ENCODE assay signal across 11 mouse cellular contexts in the genomic region with DNA sequence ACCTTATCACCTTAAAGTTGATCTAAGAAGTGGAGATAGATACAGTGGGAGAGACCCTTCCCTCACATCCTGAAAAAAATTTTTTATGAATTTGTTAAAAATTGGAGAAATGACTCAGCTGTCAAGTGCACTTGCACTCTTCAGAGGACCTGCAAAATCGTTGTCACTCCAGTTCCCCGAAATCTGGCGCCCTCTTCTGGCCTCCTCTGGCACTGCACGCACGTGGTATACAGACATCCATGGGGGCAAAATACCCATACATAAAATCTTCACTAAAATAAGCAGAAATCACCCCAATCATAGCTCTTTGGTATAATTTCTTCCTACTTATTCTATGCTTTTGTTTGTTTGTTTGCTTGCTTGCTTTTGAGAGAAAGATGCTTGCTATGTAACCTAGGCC. TPM values are rescaled to one million over a fixed set of nuclear protein-coding genes. Genes with fewer than 3 reads are reported as not detected.
DNase-seq lines count a peak whose midpoint lies in the region; ATAC-seq and TF ChIP-seq lines count a peak whose summit lies in the region.
"Had no signal": no experiment of that assay in that cellular context is flagged by ENCODE, and none has a peak within 500 bp of the region (broad histone marks: within the 10 kb centered on the region; RNA-seq: fewer than 3 reads in every experiment).

No protein-coding gene starts in this region.

- H3K4me3 ChIP-seq in MEL (ENCODE audit: control insufficient read depth in 1 of 2, insufficient read depth in 1 of 2, low read depth in 2 of 2, low read length in 2 of 2): no peak overlapping the region
- H3K4me3 ChIP-seq: forebrain, embryonic 13.5 days; liver, embryonic 15.5 days had no signal

- H3K4me1 ChIP-seq in MEL (ENCODE audit: control insufficient read depth in 1 of 2, insufficient read depth in 2 of 2, low read length in 2 of 2): peaks cover 5 to 28% of the 10 kb centered on the region in 2 experiments
- H3K4me1 ChIP-seq: forebrain, embryonic 13.5 days had no signal

- H3K79me2 ChIP-seq in MEL (ENCODE audit: control insufficient read depth, insufficient read depth, low read length, poor library complexity): no peaks in the 10 kb centered on the region

- H3K27me3 ChIP-seq in MEL (ENCODE audit: control insufficient read depth in 1 of 2, insufficient read depth in 2 of 2, low read length in 2 of 2): no peaks in the 10 kb centered on the region
- H3K27me3 ChIP-seq: forebrain, embryonic 13.5 days; liver, embryonic 15.5 days had no signal

- no peak overlapping the region for H3K9ac ChIP-seq in MEL (ENCODE audit: control insufficient read depth, low read depth, low read length, poor library complexity, severe bottlenecking)
- H3K9ac ChIP-seq: forebrain, embryonic 13.5 days; liver, embryonic 15.5 days had no signal

- peak; percentile 47 for TF ChIP-seq RAD21 in MEL (IDR thresholded peaks at IDR 0.05; ENCODE audit: low read depth, low read length)

- peak; percentile 35 for DNase-seq in kidney, postnatal 10 days
- DNase-seq in kidney, adult 8-10 months: no peak
- DNase-seq in B cell, adult 2 months: peak; percentile 73 to 76
- DNase-seq in MEL (ENCODE audit: low read depth, low spot score): peak; percentile 53
- DNase-seq in layer of hippocampus, adult 8-10 months (ENCODE audit: low spot score in 2 of 2): no peak
- no peak for DNase-seq in heart, adult 8-10 months (ENCODE audit: low spot score)
- no peak for DNase-seq in kidney, adult 18-20 months

- H3K9me3 ChIP-seq in MEL (replicated peaks; ENCODE audit: insufficient read depth, low read length): no peaks in the 10 kb centered on the region
- H3K9me3 ChIP-seq: forebrain, embryonic 13.5 days; liver, embryonic 15.5 days had no signal

- peak; percentile 56 for ATAC-seq in megakaryocyte progenitor cell, adult 5-6 weeks (replicated peaks; ENCODE audit: poor library complexity)
- ATAC-seq: forebrain, embryonic 13.5 days; inflammation-experienced regulatory T-cells, adult 6 months had no signal

- no peak overlapping the region for H3K27ac ChIP-seq in MEL (ENCODE audit: control insufficient read depth, low read depth, low read length)
- H3K27ac ChIP-seq: forebrain, embryonic 13.5 days; liver, embryonic 15.5 days had no signal

- TF ChIP-seq EP300 in MEL (IDR thresholded peaks at IDR 0.05; ENCODE audit: low read depth in 1 of 2, low read length in 2 of 2): no peak

- TF ChIP-seq POLR2A in MEL (IDR thresholded peaks at IDR 0.05; ENCODE audit: control insufficient read depth in 1 of 2, insufficient read depth in 1 of 2, low read depth in 1 of 2, low read length in 2 of 2, poor library complexity in 1 of 2): no peak

- TF ChIP-seq CTCF in MEL (IDR thresholded peaks at IDR 0.05 in 2 of 3, conservative IDR thresholded peaks at IDR 0.05 in 1 of 3; ENCODE audit: control insufficient read depth in 1 of 3, insufficient read depth in 1 of 3, low read depth in 2 of 3, low read length in 3 of 3, poor library complexity in 1 of 3, severe bottlenecking in 1 of 3): peak; percentile 68 to 76 (median 72)

- peaks cover 0 to 28% of the 10 kb centered on the region in 2 experiments; a peak in 2 of 4 replicates for H3K36me3 ChIP-seq in MEL (ENCODE audit: control insufficient read depth in 1 of 2, insufficient read depth in 2 of 2, low read length in 2 of 2)
- H3K36me3 ChIP-seq: liver, embryonic 15.5 days had no signal

TF ChIP-seq in MEL, 35 proteins besides CTCF, POLR2A, EP300 and RAD21:
- TF ChIP-seq ZMIZ1 (IDR thresholded peaks at IDR 0.05; ENCODE audit: low read depth, low read length) (no peak), SMC3 (IDR thresholded peaks at IDR 0.05; ENCODE audit: low read depth, low read length) (peak; percentile 47; the same call in 1 of the 2 replicates), MYC (IDR thresholded peaks at IDR 0.05; ENCODE audit: low read depth, low read length) (peak; percentile 52; the same call in 1 of the 2 replicates), USF1 (IDR thresholded peaks at IDR 0.05; ENCODE audit: low read depth, low read length) (peak; percentile 65)

RNA-seq across cellular contexts. Expression of a gene that starts 20.1 kb away (rescaled TPM):
- 18.8 and 18.9 TPM in 2 replicates for total RNA-seq in MEL (2012; rRNA removed)
- 10 to 100 TPM; 29.9 to 42.9 TPM for polyA plus RNA-seq in MEL (2012; ENCODE audit: insufficient read depth in 1 of 2, insufficient read length in 2 of 2, low read depth in 1 of 2, low replicate concordance in 2 of 2, missing spikeins in 1 of 2)
- 43.2 and 48.5 TPM in 2 replicates for total RNA-seq in megakaryocyte progenitor cell, adult 5-6 weeks (2015)
- total RNA-seq in megakaryocyte progenitor cell, adult 5-6 weeks (2017): 48.0 and 58.0 TPM in 2 replicates
- 10 to 100 TPM; 23.7 to 26.8 (median 25.7) TPM for total RNA-seq in layer of hippocampus, adult 8-10 months (2022)
- 100 to 1,000 TPM; 140 to 190 (median 176) TPM for total RNA-seq in heart, adult 8-10 months (2022)

RNA-seq across cellular contexts. Expression of a gene that starts 25.7 kb away (rescaled TPM):
- total RNA-seq in MEL (2012; rRNA removed): 44.8 and 57.4 TPM in 2 replicates
- polyA plus RNA-seq in MEL (2012; ENCODE audit: insufficient read depth in 1 of 2, insufficient read length in 2 of 2, low read depth in 1 of 2, low replicate concordance in 2 of 2, missing spikeins in 1 of 2): 10 to 100 TPM in 1 of 2 experiments, not detected in 1; 61.1 TPM
- 23.4 and 23.5 TPM in 2 replicates for total RNA-seq in megakaryocyte progenitor cell, adult 5-6 weeks (2015)
- 33.4 and 42.2 TPM in 2 replicates for total RNA-seq in megakaryocyte progenitor cell, adult 5-6 weeks (2017)
- total RNA-seq in layer of hippocampus, adult 8-10 months (2022): 1 to 10 TPM; 1.1 to 5.9 (median 4.1) TPM
- total RNA-seq in heart, adult 8-10 months (2022): 10 to 100 TPM; 13.2 to 14.5 (median 13.5) TPM

Comparison
In these comparisons a context has a peak if more than half of its experiments do, and no peak if none do; other contexts are left out.
1. DNase-seq: peak in kidney, postnatal 10 days (single experiment), B cell, adult 2 months (2 of 2) and MEL (single experiment); none in kidney, adult 8-10 months (0 of 2), layer of hippocampus, adult 8-10 months (0 of 2), heart, adult 8-10 months (single experiment) and kidney, adult 18-20 months (single experiment).